ENCODE assay signal across 9 mouse cellular contexts in the genomic region with DNA sequence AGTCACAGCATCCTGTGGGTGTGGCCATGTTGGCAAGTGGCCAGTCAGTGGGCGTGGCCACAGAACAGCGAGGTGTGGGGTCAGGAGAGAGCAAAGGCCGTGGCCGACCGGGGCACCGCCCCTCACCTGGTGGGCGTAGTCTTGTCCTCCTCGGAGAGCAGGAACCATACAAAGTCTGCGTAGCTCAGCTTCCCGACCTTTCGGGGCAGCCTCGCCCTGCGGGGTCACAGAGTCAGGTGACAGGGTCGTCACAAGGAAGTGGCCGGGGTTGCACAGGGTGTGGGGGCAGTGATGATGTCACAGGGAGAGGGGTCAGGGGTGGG. TPM values are rescaled to one million over a fixed set of nuclear protein-coding genes. Genes with fewer than 3 reads are reported as not detected.
DNase-seq lines count a peak whose midpoint lies in the region; ATAC-seq and TF ChIP-seq lines count a peak whose summit lies in the region.
"Had no signal": no experiment of that assay in that cellular context is flagged by ENCODE, and none has a peak within 500 bp of the region (broad histone marks: within the 10 kb centered on the region; RNA-seq: fewer than 3 reads in every experiment).

No protein-coding gene starts in this region.

- 97% methylated on average over 15 of the region's 15 CpGs for WGBS in forebrain, embryonic 14.5 days
- WGBS in forebrain, embryonic 16.5 days, result 97% methylated on average over 15 of the region's 15 CpGs
- 97% methylated on average over 15 of the region's 15 CpGs for WGBS in heart, embryonic 12.5 days
- 98% methylated on average over 15 of the region's 15 CpGs for WGBS in limb, embryonic 14.5 days
- over 99% methylated on average over 15 of the region's 15 CpGs for WGBS in forebrain, postnatal 0 days

- H3K36me3 ChIP-seq in forebrain, embryonic 14.5 days (ENCODE audit: control insufficient read depth, insufficient read depth, low read length), result peaks cover 34% of the 10 kb centered on the region
- H3K36me3 ChIP-seq in forebrain, embryonic 16.5 days (ENCODE audit: control insufficient read depth, insufficient read depth), result peaks cover 35% of the 10 kb centered on the region
- peaks cover 38% of the 10 kb centered on the region for H3K36me3 ChIP-seq in heart, embryonic 12.5 days
- peaks cover 37% of the 10 kb centered on the region for H3K36me3 ChIP-seq in limb, embryonic 14.5 days (ENCODE audit: control insufficient read depth, insufficient read depth, low read length)
- peaks cover 26% of the 10 kb centered on the region for H3K36me3 ChIP-seq in forebrain, postnatal 0 days (ENCODE audit: insufficient read depth)

- H3K4me3 ChIP-seq in forebrain, embryonic 14.5 days (ENCODE audit: low read depth, low read length), result no peak overlapping the region
- no peak overlapping the region for H3K4me3 ChIP-seq in forebrain, embryonic 16.5 days (replicated peaks; ENCODE audit: low read length)
- H3K4me3 ChIP-seq in heart, embryonic 12.5 days, result no peak overlapping the region
- H3K4me3 ChIP-seq in limb, embryonic 14.5 days (replicated peaks; ENCODE audit: low read length), result no peak overlapping the region
- no peak overlapping the region for H3K4me3 ChIP-seq in forebrain, postnatal 0 days (ENCODE audit: low read depth, low read length)

- no peak overlapping the region for H3K9ac ChIP-seq in forebrain, embryonic 14.5 days (ENCODE audit: low read length)
- H3K9ac ChIP-seq in forebrain, embryonic 16.5 days (replicated peaks; ENCODE audit: low read depth, low read length), result no peak overlapping the region
- no peak overlapping the region for H3K9ac ChIP-seq in heart, embryonic 12.5 days
- H3K9ac ChIP-seq in limb, embryonic 14.5 days (ENCODE audit: low read depth, low read length, severe bottlenecking), result no peak overlapping the region
- H3K9ac ChIP-seq in forebrain, postnatal 0 days, result no peak overlapping the region

- H3K27ac ChIP-seq in forebrain, embryonic 14.5 days (ENCODE audit: low read depth, low read length), result no peak overlapping the region
- no peak overlapping the region for H3K27ac ChIP-seq in forebrain, embryonic 16.5 days (ENCODE audit: low read length)
- H3K27ac ChIP-seq in heart, embryonic 12.5 days (ENCODE audit: poor library complexity, severe bottlenecking), result no peak overlapping the region
- no peak overlapping the region for H3K27ac ChIP-seq in limb, embryonic 14.5 days (replicated peaks; ENCODE audit: low read depth, low read length)
- H3K27ac ChIP-seq in forebrain, postnatal 0 days (ENCODE audit: low read depth, low read length), result no peak overlapping the region

- peaks cover 20% of the 10 kb centered on the region for H3K9me3 ChIP-seq in forebrain, embryonic 14.5 days (replicated peaks; ENCODE audit: control insufficient read depth, low read length)
- peaks cover 27% of the 10 kb centered on the region for H3K9me3 ChIP-seq in forebrain, embryonic 16.5 days (ENCODE audit: control insufficient read depth, low read length)
- H3K9me3 ChIP-seq in heart, embryonic 12.5 days (replicated peaks), result peaks cover 36% of the 10 kb centered on the region
- peaks cover 36% of the 10 kb centered on the region for H3K9me3 ChIP-seq in limb, embryonic 14.5 days (ENCODE audit: control insufficient read depth, low read length)
- 0 out of 2 replicates have a peak, but pooled peaks cover 5% of the 10 kb centered on the region for H3K9me3 ChIP-seq in forebrain, postnatal 0 days (ENCODE audit: low read length)

- no peak for TF ChIP-seq POLR2A in limb, embryonic 14.5 days (IDR thresholded peaks at IDR 0.05; ENCODE audit: borderline replicate concordance, extremely low read depth, insufficient read depth, insufficient read length)

- no peak for ATAC-seq in forebrain, embryonic 14.5 days
- ATAC-seq in forebrain, embryonic 16.5 days, result no peak
- ATAC-seq in heart, embryonic 12.5 days (ENCODE audit: insufficient number of reproducible peaks, low FRiP score), result peak; percentile 53
- no peak for ATAC-seq in limb, embryonic 14.5 days (ENCODE audit: low FRiP score, low read depth)
- ATAC-seq in forebrain, postnatal 0 days, result no peak

- H3K4me1 ChIP-seq in forebrain, embryonic 14.5 days (ENCODE audit: control insufficient read depth, insufficient read depth, low read length), result no peaks in the 10 kb centered on the region
- H3K4me1 ChIP-seq in forebrain, embryonic 16.5 days (replicated peaks; ENCODE audit: control insufficient read depth, insufficient read depth, low read length), result no peaks in the 10 kb centered on the region
- H3K4me1 ChIP-seq in heart, embryonic 12.5 days (replicated peaks), result no peaks in the 10 kb centered on the region
- no peaks in the 10 kb centered on the region for H3K4me1 ChIP-seq in limb, embryonic 14.5 days (ENCODE audit: control insufficient read depth, insufficient read depth, low read length)
- H3K4me1 ChIP-seq in forebrain, postnatal 0 days (ENCODE audit: insufficient read depth), result no peaks in the 10 kb centered on the region

- no peaks in the 10 kb centered on the region for H3K27me3 ChIP-seq in forebrain, embryonic 14.5 days (replicated peaks; ENCODE audit: control insufficient read depth, insufficient read depth, low read length)
- H3K27me3 ChIP-seq in forebrain, embryonic 16.5 days (replicated peaks; ENCODE audit: control insufficient read depth, insufficient read depth, low read length), result no peaks in the 10 kb centered on the region
- H3K27me3 ChIP-seq in heart, embryonic 12.5 days (replicated peaks), result no peaks in the 10 kb centered on the region
- no peaks in the 10 kb centered on the region for H3K27me3 ChIP-seq in limb, embryonic 14.5 days (ENCODE audit: control insufficient read depth, insufficient read depth, low read length)
- no peaks in the 10 kb centered on the region for H3K27me3 ChIP-seq in forebrain, postnatal 0 days (ENCODE audit: insufficient read depth, low read length)

- H3K4me2 ChIP-seq in forebrain, embryonic 14.5 days (ENCODE audit: low read length), result no peak overlapping the region
- no peak overlapping the region for H3K4me2 ChIP-seq in forebrain, embryonic 16.5 days (ENCODE audit: low read length)
- H3K4me2 ChIP-seq in heart, embryonic 12.5 days, result no peak overlapping the region
- no peak overlapping the region for H3K4me2 ChIP-seq in limb, embryonic 14.5 days (replicated peaks; ENCODE audit: low read depth, low read length, severe bottlenecking)
- H3K4me2 ChIP-seq in forebrain, postnatal 0 days (ENCODE audit: low read depth), result no peak overlapping the region

- no peak for TF ChIP-seq CTCF in forebrain, postnatal 0 days (IDR thresholded peaks at IDR 0.05; ENCODE audit: low read depth)

- peak; percentile 24 for DNase-seq in forebrain, embryonic 14.5 days (ENCODE audit: low spot score)
- peak; percentile 12 for DNase-seq in urinary bladder, postnatal 10 days (ENCODE audit: low spot score)
- no peak for DNase-seq in urinary bladder, postnatal 25 days (ENCODE audit: low spot score)
- peak; percentile 43 for DNase-seq in limb, embryonic 14.5 days (ENCODE audit: low spot score)
- peak; percentile 83 for DNase-seq in testis, postnatal 10 days (ENCODE audit: low spot score)
- no peak for DNase-seq in forebrain, postnatal 0 days

RNA-seq across cellular contexts. Expression of gene Ppp2r3d, which starts 34.2 kb away (rescaled TPM):
- polyA plus RNA-seq in forebrain, embryonic 14.5 days (2014; fragmentation: Nextera tagmentation; extraction: Ambion mirVana), result 109 and 139 TPM in 2 replicates
- polyA plus RNA-seq in forebrain, embryonic 16.5 days (2015; fragmentation: Nextera tagmentation; extraction: Ambion mirVana), result 146 and 161 TPM in 2 replicates
- 131 and 147 TPM in 2 replicates for polyA plus RNA-seq in heart, embryonic 12.5 days (2016; fragmentation: Nextera tagmentation; extraction: Ambion mirVana)
- 301 and 417 TPM in 2 replicates for polyA plus RNA-seq in limb, embryonic 14.5 days (2012; rRNA removed)
- polyA plus RNA-seq in limb, embryonic 14.5 days (2014; fragmentation: Nextera tagmentation; extraction: Ambion mirVana), result 119 and 129 TPM in 2 replicates
- 79.2 and 118 TPM in 2 replicates for total RNA-seq in forebrain, postnatal 0 days (2014; rRNA removed)
- 143 and 152 TPM in 2 replicates for polyA plus RNA-seq in forebrain, postnatal 0 days (2015; fragmentation: Nextera tagmentation; extraction: Ambion mirVana)

RNA-seq across cellular contexts. Expression of gene Gm21836, which starts 51.1 kb away (rescaled TPM):
- not detected in 2 replicates for polyA plus RNA-seq in forebrain, embryonic 14.5 days (2014; fragmentation: Nextera tagmentation; extraction: Ambion mirVana)
- polyA plus RNA-seq in forebrain, embryonic 16.5 days (2015; fragmentation: Nextera tagmentation; extraction: Ambion mirVana), result not detected in 2 replicates
- polyA plus RNA-seq in heart, embryonic 12.5 days (2016; fragmentation: Nextera tagmentation; extraction: Ambion mirVana), result not detected in 2 replicates
- polyA plus RNA-seq in limb, embryonic 14.5 days (2012; rRNA removed), result not detected in 2 replicates
- polyA plus RNA-seq in limb, embryonic 14.5 days (2014; fragmentation: Nextera tagmentation; extraction: Ambion mirVana), result not detected in 2 replicates
- not detected in 2 replicates for total RNA-seq in forebrain, postnatal 0 days (2014; rRNA removed)
- not detected in 2 replicates for polyA plus RNA-seq in forebrain, postnatal 0 days (2015; fragmentation: Nextera tagmentation; extraction: Ambion mirVana)
- polyA plus RNA-seq: lung, embryonic 16.5 days had no signal

Comparison
In these comparisons a context has a peak if more than half of its experiments do, and no peak if none do; other contexts are left out.
1. DNase-seq: peak in forebrain, embryonic 14.5 days (single experiment), urinary bladder, postnatal 10 days (single experiment), limb, embryonic 14.5 days (single experiment) and testis, postnatal 10 days (single experiment); none in urinary bladder, postnatal 25 days (single experiment) and forebrain, postnatal 0 days (single experiment).